Mouse (Mus musculus) ES-Bruce4 (cell line): ENCODE results near the gene Ccr1l1.

Source experiments
- CTCF ChIP-seq: IDR thresholded peaks from one replicate; pipeline ENCODE4 v1.8.1; 2011; ENCODE audit warnings: low read depth, low read length
- EP300 ChIP-seq: IDR thresholded peaks from 2 replicates; pipeline ENCODE4 v1.6.1; 2011; ENCODE audit warnings: low read depth, low read length; ENCODE audit not compliant: insufficient read depth

DNA sequence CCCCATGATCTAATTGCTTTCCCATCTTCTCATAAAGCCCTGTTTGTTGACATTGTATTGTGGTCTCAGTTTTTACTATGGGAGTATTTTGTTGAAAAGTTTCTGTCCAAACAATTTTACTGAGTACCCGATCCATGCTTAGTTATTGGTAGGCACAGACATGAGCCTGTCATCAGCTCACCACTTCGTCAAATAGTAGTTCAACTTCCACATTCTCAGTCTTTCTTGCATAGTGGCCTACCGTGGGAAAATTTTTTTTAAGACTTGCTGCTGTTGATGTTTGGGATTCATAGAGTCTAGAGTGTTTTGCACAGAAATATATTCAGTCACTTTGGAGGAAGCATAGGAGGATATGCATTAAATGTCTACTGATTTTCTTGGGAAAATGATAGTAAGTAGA is 35.1 kb upstream of the Ccr1l1 start:
- no peak for TF ChIP-seq CTCF
- TF ChIP-seq EP300: no peak
